Mouse (Mus musculus) hindbrain, embryonic 13.5 days (tissue): ENCODE data around the gene Elmsan1. TPM values are rescaled to one million over a fixed set of nuclear protein-coding genes. Genes with fewer than 3 reads are reported as not detected.

Experiments
- ATAC-seq: fragments of 200-750 bp; cut with Nextera tagmentation; 2 replicates; pipeline ENCODE4 v1.8.0; 2017; ENCODE audit warnings: moderate TSS enrichment; ENCODE audit not compliant: low FRiP score
- H3K27ac ChIP-seq: fragments of 300-500 bp; sonication (generic); 2 replicates; pipeline ENCODE4 v1.5.1; 2015; ENCODE audit warnings: inconsistent platforms, mild to moderate bottlenecking, moderate library complexity
- H3K27me3 ChIP-seq: fragments of 300-500 bp; sonication (generic); 2 replicates; pipeline ENCODE4 v1.6.1; 2015; ENCODE audit warnings: mild to moderate bottlenecking, inconsistent platforms
- H3K36me3 ChIP-seq: fragments of 300-500 bp; sonication (generic); 2 replicates; pipeline ENCODE4 v1.6.1; 2015; ENCODE audit warnings: mild to moderate bottlenecking, inconsistent platforms
- H3K4me1 ChIP-seq: fragments of 300-500 bp; sonication (generic); replicated peaks from 2 replicates; pipeline ENCODE4 v1.6.1; 2015; ENCODE audit warnings: inconsistent platforms
- H3K4me2 ChIP-seq: fragments of 300-500 bp; sonication (generic); 2 replicates; pipeline ENCODE4 v1.6.1; 2015; ENCODE audit warnings: inconsistent platforms, mild to moderate bottlenecking, moderate library complexity
- H3K4me3 ChIP-seq: fragments of 300-500 bp; sonication (generic); 2 replicates; pipeline ENCODE4 v1.5.1; 2015; ENCODE audit warnings: mild to moderate bottlenecking, inconsistent platforms
- H3K9ac ChIP-seq: fragments of 300-500 bp; sonication (generic); 2 replicates; pipeline ENCODE4 v1.6.1; 2015; ENCODE audit warnings: mild to moderate bottlenecking, inconsistent platforms
- H3K9me3 ChIP-seq: fragments of 300-500 bp; sonication (generic); 2 replicates; pipeline ENCODE4 v1.6.1; 2016; ENCODE audit warnings: inconsistent platforms
- WGBS: fragments of 180-500 bp; shearing (Covaris S2); methylation state at CpG from one replicate; pipeline ENCODE4 v1.1.7; 2015; 5-methylcytosine and 5-hydroxymethylcytosine counted together
- polyA plus RNA-seq: library from polyadenylated mRNA; unstranded; fragments of >200 nt; fragmentation: Nextera tagmentation; extraction: Ambion mirVana; gene quantifications from 2 replicates; pipeline ENCODE4 v1.2.1, GENCODE M21; 2015

Elmsan1 gene
- polyA plus RNA-seq, 1 experiment from 2014 or later: 5.1 TPM

- Histone ChIP-seq H3K4me1 (peaks cover 57% of the 10 kb centered on the region), H3K9me3 (no peaks in the 10 kb centered on the region), H3K9ac (no peak overlapping the region), H3K4me3 (no peak overlapping the region), H3K27me3 (0 out of 2 replicates have a peak, but pooled peaks cover 3% of the 10 kb centered on the region), H3K36me3 (no peaks in the 10 kb centered on the region), H3K27ac (no peak overlapping the region), H3K4me2 (no peak overlapping the region)
- ATAC-seq: no peak
- 51% methylated on average over 4 of the region's 4 CpGs for WGBS
Observed at GRCm38 (mm10) chr12:84212297-84212696, 6.4 kb downstream of the Elmsan1 start.

DNA sequence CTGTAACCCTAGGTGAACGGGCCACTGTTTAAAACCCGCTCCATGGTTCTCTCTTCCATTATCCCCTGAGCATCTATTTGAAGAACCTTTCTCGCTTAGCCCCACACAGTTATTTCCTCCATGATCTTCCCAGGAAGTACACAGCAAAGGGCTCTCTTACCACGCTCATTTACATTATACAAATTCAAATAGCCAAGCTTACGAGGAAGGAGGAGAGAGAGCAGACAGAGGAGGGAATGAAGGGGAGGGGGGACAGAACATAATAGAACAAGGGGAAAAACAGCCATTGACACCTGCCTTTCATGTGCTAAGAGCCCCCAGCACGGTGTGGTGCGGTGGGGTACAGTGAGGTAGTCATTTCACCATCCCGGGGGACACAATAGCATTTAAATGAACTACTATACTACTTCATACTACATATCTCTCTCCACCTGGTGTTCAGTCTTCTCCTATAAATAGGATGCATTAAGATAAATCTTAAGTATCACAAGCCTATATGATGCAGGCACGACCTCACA, 7.6 kb downstream of the Elmsan1 start:
- no peak overlapping the region for H3K4me2 ChIP-seq
- H3K9ac ChIP-seq: no peak overlapping the region
- no peaks in the 10 kb centered on the region for H3K27me3 ChIP-seq
- H3K4me3 ChIP-seq: no peak overlapping the region
- H3K4me1 ChIP-seq: peaks cover 63% of the 10 kb centered on the region
- ATAC-seq: no peak
- H3K36me3 ChIP-seq: no peaks in the 10 kb centered on the region
- 47% methylated on average over 9 of the region's 9 CpGs for WGBS
- no peaks in the 10 kb centered on the region for H3K9me3 ChIP-seq
- no peak overlapping the region for H3K27ac ChIP-seq

- WGBS: 92% methylated on average over 11 of the region's 11 CpGs
- Histone ChIP-seq H3K4me2 (no peak overlapping the region), H3K27ac (no peak overlapping the region), H3K9me3 (no peaks in the 10 kb centered on the region), H3K4me1 (peaks cover 63% of the 10 kb centered on the region), H3K9ac (no peak overlapping the region), H3K4me3 (no peak overlapping the region), H3K27me3 (no peaks in the 10 kb centered on the region), H3K36me3 (no peaks in the 10 kb centered on the region)
- ATAC-seq: no peak
Observed at GRCm38 (mm10) chr12:84210288-84210687, 8.4 kb downstream of the Elmsan1 start.

GRCm38 (mm10) chr12:84209093-84209492, 9.6 kb downstream of the Elmsan1 start:
- H3K4me1 ChIP-seq: peaks cover 55% of the 10 kb centered on the region
- ATAC-seq: no peak
- WGBS: 91% methylated on average over 11 of the region's 11 CpGs

DNA sequence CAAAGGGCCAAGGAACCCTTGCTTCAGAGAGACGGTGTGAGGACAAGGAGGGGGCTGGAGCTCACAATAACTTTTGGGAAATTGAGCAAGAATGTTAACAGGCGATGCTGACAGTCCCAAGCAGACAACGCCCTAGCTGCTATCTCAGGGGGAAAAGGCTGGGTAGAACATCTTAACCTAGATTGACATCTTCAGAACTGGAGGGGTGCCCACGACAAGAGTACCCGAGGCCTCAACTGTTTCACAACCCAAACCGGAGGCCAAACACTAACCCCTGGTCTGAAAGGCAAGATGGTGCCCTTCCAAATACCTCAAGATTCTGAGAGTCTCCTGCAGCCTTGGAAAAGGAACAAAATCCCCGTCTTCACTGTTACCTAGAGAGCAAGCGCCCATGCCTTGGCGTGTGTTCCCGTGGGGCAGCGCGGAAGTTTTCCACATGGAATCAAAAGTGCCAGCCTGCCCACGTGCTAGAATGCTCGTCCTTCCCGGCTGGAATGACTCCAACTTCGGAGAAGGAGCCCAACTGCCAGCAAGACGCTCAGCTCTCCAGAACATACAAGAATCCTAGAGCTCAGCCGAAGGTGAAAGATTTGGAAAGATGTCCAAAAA, 11.4 kb downstream of the Elmsan1 start:
- Histone ChIP-seq H3K4me2 (no peak overlapping the region), H3K9me3 (no peaks in the 10 kb centered on the region), H3K27ac (no peak overlapping the region), H3K9ac (no peak overlapping the region), H3K27me3 (no peaks in the 10 kb centered on the region), H3K4me3 (no peak overlapping the region), H3K4me1 (peaks cover 59% of the 10 kb centered on the region), H3K36me3 (no peaks in the 10 kb centered on the region)
- WGBS: 88% methylated on average over 18 of the region's 18 CpGs
- ATAC-seq: no peak

More at GRCm38 (mm10) chr12:84209093-84209492, 9.6 kb downstream of the Elmsan1 start:
- no peak overlapping the region for H3K4me3 ChIP-seq
- no peaks in the 10 kb centered on the region for H3K27me3 ChIP-seq
- H3K9ac ChIP-seq: no peak overlapping the region
- H3K27ac ChIP-seq: no peak overlapping the region
- no peak overlapping the region for H3K4me2 ChIP-seq
- no peaks in the 10 kb centered on the region for H3K36me3 ChIP-seq
- H3K9me3 ChIP-seq: no peaks in the 10 kb centered on the region

GRCm38 (mm10) chr12:84206525-84206924, 12.2 kb downstream of the Elmsan1 start:
- 53% methylated on average over 7 of the region's 7 CpGs for WGBS
- no peak overlapping the region for H3K4me2 ChIP-seq
- H3K27ac ChIP-seq: peak overlapping the region; percentile 23; the same call in 1 of the 2 replicates
- no peaks in the 10 kb centered on the region for H3K9me3 ChIP-seq
- H3K9ac ChIP-seq: 0 out of 2 replicates have a peak overlapping the region, but pooled peaks have one; percentile 13
- no peak overlapping the region for H3K4me3 ChIP-seq
- H3K36me3 ChIP-seq: no peaks in the 10 kb centered on the region
- ATAC-seq: no peak
- no peaks in the 10 kb centered on the region for H3K27me3 ChIP-seq
- H3K4me1 ChIP-seq: peaks cover 62% of the 10 kb centered on the region

DNA sequence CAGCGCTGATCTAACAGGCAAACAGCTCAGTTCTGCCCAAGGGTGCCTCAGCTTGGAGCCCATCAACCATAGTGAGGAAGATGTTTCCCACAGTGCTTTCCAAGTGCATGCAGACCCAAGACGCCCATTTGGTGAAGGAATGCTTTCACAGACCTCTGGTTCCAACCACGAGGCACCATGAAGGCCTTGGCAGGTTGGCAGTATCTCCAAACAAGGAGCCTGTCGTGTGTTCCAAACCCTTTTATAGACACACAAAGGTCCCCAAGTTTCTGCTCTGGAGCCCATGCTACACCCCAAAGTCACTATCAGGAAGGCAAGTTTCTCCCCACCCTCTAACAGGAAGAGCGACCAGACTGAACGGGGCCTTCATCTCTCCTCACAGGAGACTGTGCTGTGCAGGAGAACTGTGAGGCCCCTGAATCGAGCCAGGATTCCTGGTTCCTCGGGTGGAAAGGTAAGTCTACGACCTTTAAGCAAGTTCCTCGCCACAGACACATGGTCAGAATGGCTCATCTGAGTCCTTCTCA, 13.0 kb downstream of the Elmsan1 start:
- Histone ChIP-seq H3K27me3 (no peaks in the 10 kb centered on the region), H3K9me3 (no peaks in the 10 kb centered on the region), H3K4me2 (no peak overlapping the region), H3K4me3 (no peak overlapping the region), H3K4me1 (peaks cover 56% of the 10 kb centered on the region), H3K36me3 (no peaks in the 10 kb centered on the region), H3K27ac (no peak overlapping the region), H3K9ac (no peak overlapping the region)
- 92% methylated on average over 10 of the region's 10 CpGs for WGBS
- ATAC-seq: no peak

DNA sequence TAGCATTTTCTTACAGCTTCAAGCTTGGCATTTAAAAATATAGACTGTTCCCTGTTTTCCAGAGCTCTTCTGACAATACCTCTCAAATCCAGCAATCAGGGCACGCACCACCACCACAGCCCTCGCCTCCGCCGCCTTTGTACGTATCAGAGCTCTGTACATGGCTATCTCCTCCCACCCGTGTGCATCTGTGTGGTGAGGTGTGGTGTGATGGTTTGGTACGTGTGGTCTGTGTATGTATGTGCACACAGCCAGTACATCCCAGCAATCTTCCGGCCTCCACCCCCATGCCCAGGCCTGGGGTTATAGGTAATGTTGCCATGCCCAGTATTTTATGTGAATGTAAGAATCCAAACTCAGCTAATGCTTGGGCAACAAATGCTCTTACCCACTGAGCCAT, 14.0 kb downstream of the Elmsan1 start:
- H3K9me3 ChIP-seq: no peaks in the 10 kb centered on the region
- H3K4me1 ChIP-seq: peaks cover 50% of the 10 kb centered on the region
- no peak for ATAC-seq
- no peaks in the 10 kb centered on the region for H3K27me3 ChIP-seq
- H3K4me2 ChIP-seq: no peak overlapping the region
- H3K4me3 ChIP-seq: no peak overlapping the region
- H3K27ac ChIP-seq: peak overlapping the region; percentile 35; the same call in 1 of the 2 replicates
- WGBS: 89% methylated on average over 8 of the region's 8 CpGs
- no peak overlapping the region for H3K9ac ChIP-seq
- no peaks in the 10 kb centered on the region for H3K36me3 ChIP-seq

GRCm38 (mm10) chr12:84203778-84204216, 14.9 kb downstream of the Elmsan1 start:
- no peak for ATAC-seq
- Histone ChIP-seq H3K27me3 (peaks cover 1% of the 10 kb centered on the region; the same call in 1 of the 2 replicates), H3K4me1 (peaks cover 50% of the 10 kb centered on the region), H3K36me3 (no peaks in the 10 kb centered on the region), H3K4me3 (no peak overlapping the region), H3K4me2 (no peak overlapping the region), H3K9ac (no peak overlapping the region), H3K9me3 (no peaks in the 10 kb centered on the region), H3K27ac (no peak overlapping the region)
- WGBS: 78% methylated on average over 7 of the region's 7 CpGs

DNA sequence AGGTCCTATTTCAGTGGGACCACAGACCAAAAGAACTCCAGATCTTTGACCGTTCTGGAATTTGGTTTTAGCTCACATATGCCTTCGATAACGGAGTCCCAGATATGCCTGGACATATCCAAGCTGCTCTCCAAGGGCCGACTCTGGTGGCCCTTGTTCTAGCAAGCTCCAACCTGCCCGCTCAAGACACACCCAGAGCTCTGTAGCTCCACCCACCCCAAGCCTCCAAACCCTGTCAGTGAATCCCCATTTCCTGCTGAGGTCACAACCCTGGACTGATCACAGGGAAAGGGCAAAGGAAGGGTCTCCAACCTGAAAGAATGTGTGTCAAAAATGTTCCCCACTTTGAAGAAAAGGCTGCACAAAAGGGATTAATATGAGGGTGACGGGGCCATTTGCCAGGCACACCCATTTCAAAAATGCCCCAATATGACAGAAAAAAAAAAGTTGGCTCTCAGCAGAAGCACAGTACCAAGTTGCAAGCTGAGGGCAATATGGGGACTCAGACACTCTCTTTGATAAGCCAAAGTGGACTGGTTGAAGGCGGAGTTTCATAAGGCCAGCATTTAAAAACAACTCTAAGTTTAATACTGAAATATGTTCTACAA, 15.4 kb downstream of the Elmsan1 start:
- Histone ChIP-seq H3K4me3 (no peak overlapping the region), H3K4me2 (no peak overlapping the region), H3K9me3 (no peaks in the 10 kb centered on the region), H3K27me3 (peaks cover 4% of the 10 kb centered on the region; the same call in 1 of the 2 replicates), H3K36me3 (no peaks in the 10 kb centered on the region), H3K4me1 (peaks cover 45% of the 10 kb centered on the region), H3K9ac (no peak overlapping the region), H3K27ac (no peak overlapping the region)
- ATAC-seq: no peak
- 83% methylated on average over 7 of the region's 7 CpGs for WGBS

DNA sequence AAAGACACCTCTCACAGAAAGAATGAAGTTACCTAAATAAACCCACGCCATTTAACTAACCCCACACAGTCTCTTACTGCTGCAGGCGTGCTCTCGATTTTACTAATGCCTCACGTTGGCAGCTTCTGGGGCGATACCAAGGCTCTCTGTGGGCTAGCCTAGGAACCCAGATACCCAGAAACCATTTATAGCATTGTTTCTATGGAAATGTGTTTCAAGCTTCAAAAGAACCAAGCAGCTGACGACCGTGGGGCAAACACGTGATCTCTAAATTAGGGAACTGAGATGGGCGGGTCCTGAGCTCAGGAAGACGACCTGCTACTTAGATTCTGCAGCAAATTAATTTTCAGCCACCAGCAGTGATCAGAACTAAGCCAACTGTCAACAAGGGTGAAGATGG, 16.1 kb downstream of the Elmsan1 start:
- peaks cover 4% of the 10 kb centered on the region; the same call in 1 of the 2 replicates for H3K27me3 ChIP-seq
- 84% methylated on average over 10 of the region's 10 CpGs for WGBS
- no peak for ATAC-seq

GRCm38 (mm10) chr12:84201686-84202484, 16.8 kb downstream of the Elmsan1 start:
- Histone ChIP-seq H3K36me3 (no peaks in the 10 kb centered on the region), H3K9ac (no peak overlapping the region), H3K27me3 (peaks cover 4% of the 10 kb centered on the region; the same call in 1 of the 2 replicates), H3K4me3 (no peak overlapping the region), H3K27ac (no peak overlapping the region; the same call in 1 of the 2 replicates), H3K4me2 (no peak overlapping the region), H3K4me1 (peaks cover 43% of the 10 kb centered on the region), H3K9me3 (no peaks in the 10 kb centered on the region)
- ATAC-seq: no peak
- WGBS: 87% methylated on average over 18 of the region's 18 CpGs

More for the DNA sequence above, 16.1 kb downstream of the Elmsan1 start:
- Histone ChIP-seq H3K9me3 (no peaks in the 10 kb centered on the region), H3K4me2 (no peak overlapping the region), H3K4me1 (peaks cover 44% of the 10 kb centered on the region), H3K9ac (no peak overlapping the region), H3K36me3 (no peaks in the 10 kb centered on the region), H3K27ac (no peak overlapping the region), H3K4me3 (no peak overlapping the region)
